Mouse (Mus musculus) midbrain, embryonic 16.5 days (tissue): ENCODE measurements around the gene Dnah6. TPM values are rescaled to one million over a fixed set of nuclear protein-coding genes. Genes with fewer than 3 reads are reported as not detected.

Source experiments
- ATAC-seq: fragments of 200-750 bp; cut with Nextera tagmentation; 2 replicates; pipeline ENCODE4 v1.8.0; 2017; ENCODE audit warnings: moderate TSS enrichment
- H3K27ac ChIP-seq: fragments of 300-500 bp; sonication (generic); 2 replicates; pipeline ENCODE4 v1.5.1; 2014; ENCODE audit warnings: mild to moderate bottlenecking, low read length, mixed read lengths
- H3K27me3 ChIP-seq: fragments of 300-500 bp; sonication (generic); 2 replicates; pipeline ENCODE4 v1.6.1; 2014; ENCODE audit warnings: low read depth, low read length, mixed read lengths; ENCODE audit not compliant: control insufficient read depth, insufficient read depth
- H3K36me3 ChIP-seq: fragments of 300-500 bp; sonication (generic); 2 replicates; pipeline ENCODE4 v1.6.1; 2014; ENCODE audit warnings: mild to moderate bottlenecking, low read length, moderate library complexity, mixed read lengths; ENCODE audit not compliant: control insufficient read depth, insufficient read depth
- H3K4me1 ChIP-seq: fragments of 300-500 bp; sonication (generic); 2 replicates; pipeline ENCODE4 v1.6.1; 2014; ENCODE audit warnings: mild to moderate bottlenecking, low read length, mixed read lengths; ENCODE audit not compliant: control insufficient read depth, insufficient read depth
- H3K4me2 ChIP-seq: fragments of 300-500 bp; sonication (generic); 2 replicates; pipeline ENCODE4 v1.6.1; 2014; ENCODE audit warnings: mild to moderate bottlenecking, low read length, mixed read lengths
- H3K4me3 ChIP-seq: fragments of 300-500 bp; sonication (generic); 2 replicates; pipeline ENCODE4 v1.5.1; 2014; ENCODE audit warnings: low read depth, mild to moderate bottlenecking, low read length, moderate library complexity, mixed read lengths
- H3K9ac ChIP-seq: fragments of 300-500 bp; sonication (generic); 2 replicates; pipeline ENCODE4 v1.6.1; 2014; ENCODE audit warnings: low read depth, low read length, mixed read lengths
- H3K9me3 ChIP-seq: fragments of 300-500 bp; sonication (generic); replicated peaks from 2 replicates; pipeline ENCODE4 v1.6.1; 2014; ENCODE audit warnings: mild to moderate bottlenecking, low read length, mixed read lengths; ENCODE audit not compliant: control insufficient read depth, poor library complexity, severe bottlenecking
- WGBS: fragments of 180-500 bp; shearing (Covaris S2); extraction: QIAGEN DNeasy Blood & Tissue Kit; methylation state at CpG from one replicate; pipeline ENCODE4 v1.1.7; 2014; 5-methylcytosine and 5-hydroxymethylcytosine counted together
- polyA plus RNA-seq: library from polyadenylated mRNA; unstranded; fragments of >200 nt; fragmentation: Nextera tagmentation; extraction: Ambion mirVana; gene quantifications from 2 replicates; pipeline ENCODE4 v1.2.1, GENCODE M21; 2015

Gene Dnah6
- polyA plus RNA-seq, 1 experiment from 2014 or later, result 0.36 TPM

DNA sequence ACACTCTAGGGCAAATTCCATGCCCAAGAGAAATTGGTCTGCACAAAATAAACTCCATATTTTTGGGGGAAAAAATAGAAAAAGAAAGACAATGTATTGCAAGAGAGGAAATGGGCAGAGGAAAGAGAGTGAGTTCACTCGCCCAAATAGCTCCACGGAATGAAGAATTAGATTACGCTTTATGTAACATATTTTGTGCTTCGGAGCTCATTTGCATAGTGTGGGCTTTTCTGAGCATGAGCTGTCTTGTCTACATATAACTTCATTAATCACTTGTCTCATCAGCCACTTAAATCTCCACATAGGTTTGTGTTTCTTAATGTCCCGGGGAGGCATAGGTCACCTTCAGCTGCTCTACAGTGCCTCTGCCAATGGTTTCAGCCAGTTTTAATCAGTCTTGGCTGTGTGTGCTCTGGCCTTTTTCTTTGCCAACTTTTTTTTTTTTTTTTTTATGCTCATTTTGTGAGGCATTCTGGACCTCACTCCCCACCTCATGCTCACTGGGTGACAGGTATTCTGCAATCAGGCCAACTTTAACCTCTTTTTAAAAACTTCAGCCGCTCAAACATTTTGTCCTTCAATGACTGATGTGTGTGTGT, 12.9 kb upstream of the Dnah6 start:
- H3K4me3 ChIP-seq, result no peak overlapping the region
- H3K27ac ChIP-seq, result no peak overlapping the region
- H3K27me3 ChIP-seq, result no peaks in the 10 kb centered on the region
- no peak for ATAC-seq
- no peak overlapping the region for H3K4me2 ChIP-seq
- WGBS, result 93% methylated on average over 6 of the region's 6 CpGs
- no peak overlapping the region for H3K9ac ChIP-seq
- H3K36me3 ChIP-seq, result no peaks in the 10 kb centered on the region
- H3K4me1 ChIP-seq, result no peaks in the 10 kb centered on the region
- H3K9me3 ChIP-seq, result no peaks in the 10 kb centered on the region

DNA sequence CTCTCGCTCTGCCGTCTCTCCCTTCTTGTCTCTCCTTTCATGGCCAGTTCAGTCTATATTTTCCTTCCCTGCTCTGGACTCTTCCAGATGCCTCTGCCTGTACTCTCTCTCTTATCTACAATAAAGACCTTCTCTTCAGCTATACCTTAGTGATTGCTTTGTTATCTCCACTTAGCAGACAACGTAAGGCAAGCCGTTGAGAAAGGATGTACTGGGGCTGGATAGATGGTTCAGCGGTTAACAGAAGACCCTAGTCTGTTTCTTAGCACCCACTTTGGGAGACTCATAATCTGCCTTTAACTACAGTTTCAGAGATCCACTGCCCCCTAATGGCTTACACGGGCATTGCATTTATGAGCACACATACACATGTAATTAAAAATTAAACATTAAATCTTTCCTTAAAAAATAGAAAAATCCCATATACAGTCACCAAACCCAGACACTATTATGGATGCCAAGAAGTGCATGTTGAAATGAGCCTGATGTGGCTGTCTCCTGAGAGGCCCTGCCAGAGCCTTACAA, 11.8 kb upstream of the Dnah6 start:
- Histone ChIP-seq H3K27me3 (no peaks in the 10 kb centered on the region), H3K9me3 (no peaks in the 10 kb centered on the region), H3K4me1 (no peaks in the 10 kb centered on the region), H3K9ac (no peak overlapping the region), H3K27ac (no peak overlapping the region), H3K4me2 (no peak overlapping the region), H3K4me3 (no peak overlapping the region), H3K36me3 (no peaks in the 10 kb centered on the region)
- 93% methylated on average over 6 of the region's 6 CpGs for WGBS
- ATAC-seq, result no peak

DNA sequence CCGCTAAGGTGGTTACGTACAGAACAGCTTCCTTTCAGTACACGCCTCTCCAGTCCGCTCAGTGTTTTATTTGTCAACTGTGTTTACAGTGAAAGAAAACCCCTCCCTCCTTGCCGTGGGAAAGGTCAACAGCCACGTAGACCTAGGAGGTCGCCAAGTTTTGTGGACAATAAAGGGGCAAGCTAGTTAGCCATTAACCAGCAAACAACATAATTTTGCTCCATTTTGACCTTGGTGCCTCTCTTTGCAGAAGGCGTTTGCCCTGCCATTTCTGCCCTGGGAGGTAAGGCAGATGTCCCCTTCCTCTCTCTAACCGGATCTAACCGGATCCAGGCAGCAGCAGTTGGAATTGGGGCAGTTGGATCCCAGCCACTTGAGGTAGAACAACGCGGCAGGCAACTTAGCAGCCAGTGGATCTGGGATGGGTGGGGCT, 10.7 kb upstream of the Dnah6 start:
- 90% methylated on average over 12 of the region's 12 CpGs for WGBS
- Histone ChIP-seq H3K4me3 (no peak overlapping the region), H3K4me2 (no peak overlapping the region), H3K4me1 (no peaks in the 10 kb centered on the region), H3K27ac (no peak overlapping the region), H3K9ac (no peak overlapping the region), H3K36me3 (no peaks in the 10 kb centered on the region), H3K27me3 (no peaks in the 10 kb centered on the region), H3K9me3 (no peaks in the 10 kb centered on the region)
- no peak for ATAC-seq

GRCm38 (mm10) chr6:73228881-73229280, 7.4 kb upstream of the Dnah6 start:
- Histone ChIP-seq H3K27ac (no peak overlapping the region), H3K36me3 (no peaks in the 10 kb centered on the region), H3K9me3 (no peaks in the 10 kb centered on the region), H3K27me3 (no peaks in the 10 kb centered on the region), H3K9ac (no peak overlapping the region), H3K4me2 (no peak overlapping the region), H3K4me1 (no peaks in the 10 kb centered on the region), H3K4me3 (no peak overlapping the region)
- WGBS, result 71% methylated on average over 3 of the region's 3 CpGs
- ATAC-seq, result no peak

- no peak for ATAC-seq
- H3K9ac ChIP-seq, result no peak overlapping the region
- H3K4me1 ChIP-seq, result no peaks in the 10 kb centered on the region
- no peaks in the 10 kb centered on the region for H3K27me3 ChIP-seq
- H3K4me3 ChIP-seq, result no peak overlapping the region
- 67% methylated on average over 4 of the region's 4 CpGs for WGBS
- H3K4me2 ChIP-seq, result no peak overlapping the region
- no peaks in the 10 kb centered on the region for H3K36me3 ChIP-seq
- no peak overlapping the region for H3K27ac ChIP-seq
- H3K9me3 ChIP-seq, result no peaks in the 10 kb centered on the region
Measured at GRCm38 (mm10) chr6:73228408-73228807, 7.0 kb upstream of the Dnah6 start.

DNA sequence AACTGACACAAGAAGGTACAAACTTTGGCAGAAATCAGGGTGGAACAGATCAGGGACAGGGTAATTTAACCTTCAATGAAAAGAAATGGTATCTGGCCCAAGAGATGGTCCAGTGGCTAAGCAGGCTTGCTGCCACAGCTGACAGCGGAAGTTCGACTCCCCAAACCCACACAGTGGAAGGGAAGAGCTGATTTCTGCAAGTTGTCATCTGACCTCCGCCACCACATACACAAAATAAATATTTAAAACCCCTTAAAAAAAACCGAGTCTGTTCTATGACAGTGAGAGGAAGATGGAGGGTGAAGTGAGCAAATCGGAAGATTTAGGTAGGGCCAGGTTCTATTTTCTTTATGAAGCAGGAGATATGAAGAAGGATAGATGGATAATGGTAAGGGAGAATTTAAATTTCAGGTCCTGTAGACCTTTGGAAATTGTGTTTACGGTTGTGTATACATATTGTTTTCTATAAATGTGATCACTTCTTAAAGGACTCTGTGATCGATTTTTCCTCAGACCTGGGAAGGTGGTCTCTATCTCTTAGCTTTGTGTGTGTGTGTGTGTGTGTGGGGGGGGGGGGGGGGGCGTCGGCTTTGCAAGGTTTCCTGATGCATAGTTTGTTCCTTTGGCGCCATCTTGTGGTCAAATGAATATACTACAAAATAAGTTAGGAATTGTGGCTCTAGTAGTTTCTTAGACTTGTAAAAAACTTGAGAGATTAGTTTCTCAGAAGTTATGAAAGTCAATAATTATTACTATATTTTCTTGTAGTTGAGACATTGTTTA, 6.1 kb upstream of the Dnah6 start:
- Histone ChIP-seq H3K4me2 (no peak overlapping the region), H3K36me3 (no peaks in the 10 kb centered on the region), H3K27ac (no peak overlapping the region), H3K9me3 (no peaks in the 10 kb centered on the region), H3K27me3 (no peaks in the 10 kb centered on the region), H3K4me3 (no peak overlapping the region), H3K4me1 (peaks cover 4% of the 10 kb centered on the region; the same call in 1 of the 2 replicates), H3K9ac (no peak overlapping the region)
- 45% methylated on average over 10 of the region's 10 CpGs for WGBS
- ATAC-seq, result no peak

- Histone ChIP-seq H3K4me3 (no peak overlapping the region), H3K27ac (no peak overlapping the region), H3K9me3 (no peaks in the 10 kb centered on the region), H3K27me3 (no peaks in the 10 kb centered on the region), H3K9ac (no peak overlapping the region), H3K4me1 (peaks cover 8% of the 10 kb centered on the region; the same call in 1 of the 2 replicates), H3K36me3 (no peaks in the 10 kb centered on the region), H3K4me2 (peak overlapping the region; percentile 34; the same call in 1 of the 2 replicates)
- 20% methylated on average over 10 of the region's 10 CpGs for WGBS
- no peak for ATAC-seq
Measured at GRCm38 (mm10) chr6:73222841-73223526, 1.5 kb upstream of the Dnah6 start.

GRCm38 (mm10) chr6:73221958-73222735, 696 bp upstream of the Dnah6 start:
- Histone ChIP-seq H3K4me1 (peaks cover 8% of the 10 kb centered on the region; the same call in 1 of the 2 replicates), H3K27me3 (no peaks in the 10 kb centered on the region), H3K9me3 (no peaks in the 10 kb centered on the region), H3K36me3 (no peaks in the 10 kb centered on the region), H3K4me3 (peak overlapping the region; percentile 37), H3K9ac (peak overlapping the region; percentile 57), H3K4me2 (peak overlapping the region; percentile 62), H3K27ac (peak overlapping the region; percentile 75)
- 28% methylated on average over 23 of the region's 23 CpGs for WGBS
- ATAC-seq, result peak; percentile 88
